Mouse (Mus musculus) bone marrow, adult 2 months (tissue): ENCODE measurements around the gene Tmcc3. TPM values are rescaled to one million over a fixed set of nuclear protein-coding genes. Genes with fewer than 3 reads are reported as not detected.
"Not testable (repeated sequence)": the region's sequence is repeated elsewhere in the genome, so short reads cannot be mapped to it uniquely, and the experiment has no call there.

Experiments
- H3K27ac ChIP-seq: fragments of 200-500 bp; 2 replicates; pipeline ENCODE4 v1.5.1; 2012; ENCODE audit warnings: low read depth, mild to moderate bottlenecking, control low read depth, inconsistent platforms, low read length; ENCODE audit not compliant: control insufficient read depth, poor library complexity, insufficient read depth
- H3K4me1 ChIP-seq: fragments of 200-500 bp; 2 replicates; pipeline ENCODE4 v1.6.1; 2011; ENCODE audit warnings: low read length; ENCODE audit not compliant: control insufficient read depth, insufficient read depth
- H3K4me3 ChIP-seq: fragments of 200-500 bp; replicated peaks from 2 replicates; pipeline ENCODE3; 2011; ENCODE audit warnings: mild to moderate bottlenecking, low read depth, low read length, control low read depth; ENCODE audit not compliant: control insufficient read depth
- CTCF ChIP-seq: fragments of 200-500 bp; IDR thresholded peaks from 2 replicates; pipeline ENCODE4 v1.5.1; 2011; ENCODE audit warnings: low read length, control low read depth; ENCODE audit not compliant: control insufficient read depth, insufficient read depth
- POLR2A ChIP-seq: fragments of 200-500 bp; IDR thresholded peaks from 2 replicates; pipeline ENCODE4 v1.6.1; 2011; ENCODE audit warnings: low read depth, mild to moderate bottlenecking, control low read depth, low read length, borderline replicate concordance; ENCODE audit not compliant: control insufficient read depth
- WGBS: fragments of 180-500 bp; shearing (Covaris S2); methylation state at CpG from one replicate; pipeline ENCODE4 v1.1.7; 2018; 5-methylcytosine and 5-hydroxymethylcytosine counted together
- polyA plus RNA-seq: library from polyadenylated mRNA; stranded (reverse); fragments of >200 nt; gene quantifications from 2 replicates; pipeline ENCODE4 v1.2.4, GENCODE M21; 2011; ENCODE audit warnings: low replicate concordance; ENCODE audit not compliant: missing spikeins, insufficient read depth, insufficient read length

The Tmcc3 gene
- polyA plus RNA-seq, 1 experiment, result 5.9 TPM

- Histone ChIP-seq H3K4me1 (no peaks in the 10 kb centered on the region), H3K27ac (no peak overlapping the region), H3K4me3 (no peak overlapping the region)
- WGBS, result 87% methylated on average over 15 of the region's 15 CpGs
- TF ChIP-seq CTCF (no peak), POLR2A (no peak)
Measured at GRCm38 (mm10) chr10:94578870-94579269, 267.1 kb downstream of the Tmcc3 start.

DNA sequence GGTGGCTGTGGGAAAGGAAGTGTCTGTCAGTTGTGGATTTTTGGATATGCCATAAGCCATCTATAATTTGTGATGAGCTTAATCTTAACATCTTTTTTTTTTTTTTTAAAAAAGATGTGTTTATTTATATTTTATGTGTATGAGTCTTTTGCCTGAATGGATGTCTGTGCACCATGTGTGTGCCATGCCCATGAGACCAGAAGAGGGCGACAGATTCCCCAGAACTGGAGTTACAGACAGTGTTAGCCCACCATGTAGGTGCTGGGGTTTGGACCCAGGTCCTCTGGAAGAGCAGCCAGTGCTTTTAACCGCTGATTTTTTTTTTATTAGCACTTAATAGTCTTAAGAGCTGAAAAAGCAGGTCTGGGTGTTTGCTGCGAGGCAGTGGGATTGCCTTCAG, 269.6 kb downstream of the Tmcc3 start:
- TF ChIP-seq POLR2A (no peak), CTCF (no peak)
- 82% methylated on average over 3 of the region's 3 CpGs for WGBS

DNA sequence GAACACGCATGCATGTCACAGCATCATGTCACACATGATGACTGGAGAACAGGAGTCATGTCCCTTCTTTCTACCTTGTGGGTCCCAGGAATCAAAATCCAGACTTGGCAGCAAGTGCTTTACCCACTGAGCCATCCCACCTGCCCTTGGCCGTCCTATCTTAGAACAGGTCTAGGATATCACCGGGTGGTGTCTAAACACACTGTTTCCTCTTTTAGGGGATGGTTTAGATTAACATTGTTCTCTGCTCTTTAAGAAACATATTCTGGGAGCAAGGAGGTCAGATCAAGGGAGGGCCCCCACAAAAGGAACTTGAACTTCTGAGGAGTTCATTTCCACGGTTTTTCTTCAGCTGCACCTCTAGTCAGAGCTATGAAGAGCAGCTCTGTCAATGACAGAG, 272.0 kb downstream of the Tmcc3 start:
- TF ChIP-seq POLR2A (no peak), CTCF (no peak)
- no peak overlapping the region for H3K4me3 ChIP-seq
- H3K27ac ChIP-seq, result no peak overlapping the region
- WGBS, result 52% methylated on average over 4 of the region's 4 CpGs
- H3K4me1 ChIP-seq, result no peaks in the 10 kb centered on the region

More for the DNA sequence above, 269.6 kb downstream of the Tmcc3 start:
- no peak overlapping the region for H3K4me3 ChIP-seq
- H3K4me1 ChIP-seq, result no peaks in the 10 kb centered on the region
- no peak overlapping the region for H3K27ac ChIP-seq

DNA sequence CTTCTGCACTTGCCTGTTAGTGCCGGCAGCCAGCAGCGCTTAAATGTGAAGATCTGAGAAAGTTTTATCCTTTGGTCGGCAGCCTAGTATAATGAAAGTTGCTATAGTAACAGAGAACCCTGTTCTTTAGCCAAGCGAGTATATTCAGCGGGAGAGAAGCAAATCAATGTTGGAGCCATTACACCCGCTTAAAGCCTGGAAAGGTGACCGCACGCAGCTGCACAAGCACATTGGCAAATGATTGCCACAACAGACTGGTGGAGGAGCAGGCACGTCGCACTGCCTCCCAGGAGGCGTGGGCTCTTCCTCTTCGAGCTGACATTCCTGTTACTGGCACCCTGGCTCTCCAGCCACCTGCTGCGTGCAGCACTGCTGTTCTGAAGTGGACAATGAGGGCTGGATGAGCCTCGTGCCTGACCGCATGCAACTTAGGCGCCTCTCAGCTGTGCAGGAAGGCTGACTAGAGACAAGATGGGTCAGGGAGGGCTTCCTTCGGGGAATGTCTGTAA, 273.2 kb downstream of the Tmcc3 start:
- no peak overlapping the region for H3K27ac ChIP-seq
- WGBS, result 80% methylated on average over 17 of the region's 17 CpGs
- no peaks in the 10 kb centered on the region for H3K4me1 ChIP-seq
- no peak for TF ChIP-seq POLR2A
- no peak for TF ChIP-seq CTCF
- no peak overlapping the region for H3K4me3 ChIP-seq

- no peak overlapping the region for H3K4me3 ChIP-seq
- H3K4me1 ChIP-seq, result no peaks in the 10 kb centered on the region
- no peak overlapping the region for H3K27ac ChIP-seq
- TF ChIP-seq POLR2A (no peak), CTCF (no peak)
- 78% methylated on average over 8 of the region's 8 CpGs for WGBS
Measured at GRCm38 (mm10) chr10:94585819-94586218, 274.1 kb downstream of the Tmcc3 start.

- 79% methylated on average over 5 of the region's 5 CpGs for WGBS
- Histone ChIP-seq H3K27ac (no peak overlapping the region), H3K4me1 (no peaks in the 10 kb centered on the region), H3K4me3 (no peak overlapping the region)
- TF ChIP-seq POLR2A (no peak), CTCF (no peak)
Measured at GRCm38 (mm10) chr10:94588976-94589375, 277.2 kb downstream of the Tmcc3 start.

- Histone ChIP-seq H3K27ac (no peak overlapping the region), H3K4me1 (peaks cover 1% of the 10 kb centered on the region; the same call in 1 of the 2 replicates), H3K4me3 (no peak overlapping the region)
- 87% methylated on average over 9 of the region's 9 CpGs for WGBS
- TF ChIP-seq CTCF, result no peak
- TF ChIP-seq POLR2A, result no peak
Measured at GRCm38 (mm10) chr10:94595705-94596104, 284.0 kb downstream of the Tmcc3 start.

DNA sequence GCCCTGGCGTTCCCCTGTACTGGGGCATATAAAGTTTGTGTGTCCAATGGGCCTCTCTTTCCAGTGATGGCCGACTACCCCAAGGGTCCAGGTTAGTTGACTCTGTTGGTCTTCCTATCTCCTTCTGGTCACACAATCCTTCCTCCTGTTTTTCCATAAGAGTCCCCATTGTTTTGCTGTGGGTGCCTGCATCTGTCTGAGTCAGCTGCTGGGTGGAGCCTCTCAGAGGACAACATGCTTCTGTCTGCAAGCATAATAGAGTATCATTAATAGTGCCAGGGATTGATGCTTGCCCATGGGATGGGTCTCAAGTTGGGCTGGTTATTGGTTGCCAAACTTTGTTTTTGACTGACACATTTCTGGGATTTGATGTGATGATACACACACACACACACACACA, 288.1 kb downstream of the Tmcc3 start:
- not testable (repeated sequence) for H3K27ac ChIP-seq, H3K4me3 ChIP-seq, H3K4me1 ChIP-seq
- 57% methylated on average over 2 of the region's 2 CpGs for WGBS

DNA sequence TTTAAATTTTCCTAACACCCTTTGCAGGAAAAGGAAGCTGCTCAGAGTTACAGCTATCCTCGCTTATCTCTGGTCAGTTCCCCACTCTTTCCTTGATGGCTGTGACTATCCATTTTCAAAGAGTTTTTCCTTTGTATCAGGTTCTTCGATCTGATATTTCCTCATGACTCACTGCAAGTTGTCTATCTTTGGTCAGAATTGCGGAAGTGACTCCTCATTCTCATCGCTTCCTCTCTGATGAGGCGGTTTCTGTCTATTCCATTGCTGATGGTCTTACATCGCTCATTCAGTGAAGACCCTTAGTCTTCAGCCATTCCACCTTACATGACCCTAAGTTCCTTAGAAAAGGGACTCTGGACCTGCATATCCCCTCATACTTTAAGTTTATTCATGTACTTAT, 289.3 kb downstream of the Tmcc3 start:
- Histone ChIP-seq H3K4me1 (peaks cover 3% of the 10 kb centered on the region; the same call in 1 of the 2 replicates), H3K27ac (no peak overlapping the region), H3K4me3 (no peak overlapping the region)
- TF ChIP-seq CTCF, result no peak
- no peak for TF ChIP-seq POLR2A
- 31% methylated on average over 6 of the region's 6 CpGs for WGBS
